Mouse (Mus musculus) granulocyte monocyte progenitor cell, adult 5-6 weeks (primary cell): ENCODE data around the gene Cmtm3. TPM values are rescaled to one million over a fixed set of nuclear protein-coding genes. Genes with fewer than 3 reads are reported as not detected.

Experiments
- ATAC-seq: replicated peaks from 2 replicates; pipeline ENCODE4 v1.8.0; 2016; ENCODE audit warnings: mild to moderate bottlenecking, moderate TSS enrichment, inconsistent platforms; ENCODE audit not compliant: poor library complexity, severe bottlenecking
- total RNA-seq, 2 experiments: library from RNA; stranded (forward) in 1 of 2; stranded (reverse) in 1 of 2; fragments of 200-712, 200-1000 nt in 1 of 2; fragments of >200 nt in 1 of 2; fragmentation: Nextera tagmentation in 1 of 2; gene quantifications; 2 replicates each; pipeline ENCODE4 v1.2.3; 2014 to 2017

The Cmtm3 gene
- total RNA-seq, 2 experiments from 2014 or later: 18.6 to 37.4 TPM

- peak; percentile 52 for ATAC-seq
These were observed 1.9 kb downstream of the Cmtm3 start for GRCm38 (mm10) chr8:104341106-104341561.

DNA sequence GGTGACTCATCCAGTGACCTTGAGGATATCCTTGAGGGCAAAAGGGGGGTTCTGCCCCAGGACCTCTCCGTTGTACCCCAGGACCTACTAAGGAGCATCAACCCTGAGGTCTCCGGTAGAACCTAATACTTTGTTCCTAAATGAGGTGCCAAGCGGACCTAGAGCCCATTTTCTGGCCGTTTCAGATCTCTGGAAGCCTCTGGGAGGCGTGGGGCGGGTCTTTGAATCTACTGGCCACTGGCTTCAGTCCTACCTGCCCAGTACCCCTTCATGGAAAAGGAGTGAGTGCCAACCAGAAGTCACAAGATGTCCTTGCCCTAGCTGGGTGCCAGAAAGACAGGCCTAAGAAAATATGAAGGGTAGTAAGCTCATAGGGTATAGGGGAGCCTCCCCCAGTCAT, 2.5 kb downstream of the Cmtm3 start:
- no peak for ATAC-seq

DNA sequence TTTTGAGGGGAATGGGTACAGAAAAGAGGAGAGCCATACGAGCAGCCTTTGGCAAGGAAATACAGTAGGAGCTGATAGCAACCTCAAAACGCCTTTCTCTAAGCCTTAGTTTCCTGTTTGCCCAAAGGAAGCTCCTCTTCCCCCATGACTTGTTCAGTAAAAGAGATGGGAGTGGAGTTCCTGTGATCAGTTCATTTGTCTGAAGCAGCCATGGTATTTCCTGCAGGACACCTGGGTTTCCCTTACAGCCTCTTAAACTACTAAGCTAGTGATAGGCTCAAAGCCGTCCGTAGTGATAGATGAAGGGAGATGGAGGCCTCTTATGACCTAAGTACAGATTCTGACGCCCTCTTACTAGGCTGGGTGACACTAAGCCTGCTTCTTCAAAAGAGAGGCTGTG, 3.2 kb downstream of the Cmtm3 start:
- no peak for ATAC-seq

- peak; percentile 24 for ATAC-seq
These were observed 4.7 kb downstream of the Cmtm3 start for GRCm38 (mm10) chr8:104343957-104344356.

DNA sequence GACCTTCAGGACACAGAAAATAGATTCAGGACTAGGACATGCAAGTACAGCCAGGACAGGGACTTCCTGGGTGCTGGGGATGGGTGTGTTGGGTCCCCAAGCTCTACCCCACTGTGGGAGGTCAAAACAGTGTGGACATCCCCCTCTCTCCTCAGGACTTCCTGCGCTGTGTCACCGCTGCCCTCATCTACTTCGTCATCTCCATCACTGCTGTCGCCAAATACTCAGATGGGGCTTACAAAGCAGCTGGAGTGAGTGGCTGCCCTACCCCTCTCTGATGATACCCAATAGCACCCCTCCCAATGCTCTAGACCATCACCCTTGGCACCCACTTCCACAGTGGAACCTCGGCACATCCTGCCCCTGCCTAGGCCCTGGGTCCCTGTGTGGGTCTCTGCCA, 5.4 kb downstream of the Cmtm3 start:
- no peak for ATAC-seq

DNA sequence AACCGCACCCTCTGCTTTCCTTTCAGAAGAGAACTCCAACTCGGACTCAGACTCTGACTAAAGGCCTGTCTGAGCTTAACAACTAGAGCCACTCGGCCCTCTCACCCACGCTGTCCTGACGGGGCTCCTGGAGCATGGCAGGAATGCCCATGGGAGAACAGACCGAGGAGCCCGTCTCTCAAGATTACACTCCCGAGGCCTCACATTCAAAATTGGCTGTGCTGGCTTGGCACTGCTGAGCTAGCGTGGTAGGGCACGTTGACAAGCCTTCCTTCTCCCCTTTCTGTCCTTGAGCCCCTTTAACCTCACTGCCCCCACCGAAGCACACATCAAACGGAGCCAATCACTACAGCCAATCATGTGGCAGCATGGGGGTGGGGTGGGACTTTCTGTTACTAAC, 7.5 kb downstream of the Cmtm3 start:
- no peak for ATAC-seq

GRCm38 (mm10) chr8:104348971-104349370, 9.8 kb downstream of the Cmtm3 start:
- no peak for ATAC-seq

- no peak for ATAC-seq
These were observed 10.8 kb downstream of the Cmtm3 start for GRCm38 (mm10) chr8:104350047-104350446.

GRCm38 (mm10) chr8:104353186-104353585, 14.0 kb downstream of the Cmtm3 start:
- peak; percentile 75 for ATAC-seq

DNA sequence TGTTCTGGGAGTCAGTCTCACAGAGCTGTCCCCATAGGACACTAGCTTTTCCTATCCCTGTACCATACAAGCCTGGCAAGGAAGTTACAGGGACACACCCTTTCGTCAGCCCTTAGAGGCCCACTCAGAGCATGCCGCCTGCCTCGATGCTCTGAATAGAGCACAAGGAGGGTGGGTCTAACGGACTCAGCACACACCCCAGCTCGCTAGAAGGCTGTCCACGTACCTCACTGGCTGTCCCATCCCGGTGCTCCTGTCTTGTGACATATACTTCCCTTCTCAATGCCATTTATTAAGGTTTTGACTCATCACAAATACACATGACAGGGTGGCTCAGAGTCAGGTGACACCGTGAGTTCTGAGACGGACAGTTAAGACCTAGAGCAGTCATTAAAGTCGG, 15.3 kb downstream of the Cmtm3 start:
- no peak for ATAC-seq

- ATAC-seq: no peak
These were observed 19.4 kb downstream of the Cmtm3 start for GRCm38 (mm10) chr8:104358637-104359036.

DNA sequence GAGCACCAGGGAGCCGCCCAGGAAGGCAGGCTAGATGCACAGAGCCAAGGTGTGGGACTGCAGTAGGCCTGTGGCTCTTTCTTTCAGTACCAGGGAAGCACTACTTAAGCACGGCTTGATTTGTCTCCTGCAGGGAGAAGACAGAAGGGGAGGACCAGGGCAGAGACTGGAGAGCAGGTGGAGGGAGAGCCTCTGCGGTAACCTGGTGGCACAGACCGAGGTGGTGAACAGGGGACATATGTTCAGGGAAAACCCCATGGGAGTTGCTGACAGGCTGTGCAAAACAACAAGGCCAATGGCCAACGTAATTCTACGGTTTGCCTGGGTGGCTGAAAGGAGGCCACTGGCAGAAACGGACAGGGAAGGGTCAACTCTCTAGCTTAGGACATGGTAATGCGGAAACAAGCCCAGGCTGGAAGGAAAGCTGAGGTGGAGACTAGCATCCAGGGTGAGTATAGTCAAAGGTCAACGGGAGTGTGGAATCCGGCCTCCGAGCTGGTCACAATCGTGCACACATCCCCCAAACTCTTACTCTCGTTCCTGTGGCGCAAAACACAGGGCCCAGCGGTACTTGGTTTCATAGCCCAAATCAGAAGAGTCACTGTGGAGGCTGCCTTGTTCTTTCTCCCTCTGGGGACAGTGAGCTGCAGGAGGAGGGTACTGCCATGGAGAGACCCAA, 20.7 kb downstream of the Cmtm3 start:
- no peak for ATAC-seq

- no peak for ATAC-seq
These were observed 26.5 kb downstream of the Cmtm3 start for GRCm38 (mm10) chr8:104365695-104366094.

DNA sequence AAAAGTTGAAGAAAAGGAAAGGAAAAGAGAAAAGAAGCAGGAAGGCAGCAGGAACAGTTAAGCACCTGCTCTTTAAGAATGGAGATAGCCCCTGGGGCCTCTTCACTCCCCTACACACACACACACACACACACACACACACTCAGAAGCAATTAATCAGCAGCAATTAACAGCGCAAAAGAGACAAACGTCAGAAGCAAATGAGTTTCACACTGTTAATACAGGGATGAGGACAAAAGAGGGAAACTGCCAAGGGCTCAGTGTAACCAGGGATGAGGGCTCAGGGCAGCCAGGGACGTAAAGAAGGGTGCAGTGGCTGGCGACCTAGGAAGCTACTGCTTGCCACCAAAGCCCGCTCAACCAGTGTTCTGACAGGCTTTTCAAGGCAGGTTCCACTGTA, 28.2 kb downstream of the Cmtm3 start:
- ATAC-seq: no peak

GRCm38 (mm10) chr8:104369591-104369990, 30.4 kb downstream of the Cmtm3 start:
- no peak for ATAC-seq

GRCm38 (mm10) chr8:104370071-104370470, 30.9 kb downstream of the Cmtm3 start:
- no peak for ATAC-seq

GRCm38 (mm10) chr8:104371121-104371520, 31.9 kb downstream of the Cmtm3 start:
- ATAC-seq: no peak

GRCm38 (mm10) chr8:104373779-104374178, 34.6 kb downstream of the Cmtm3 start:
- ATAC-seq: peak; percentile 37; the same call in 1 of the 2 replicates

DNA sequence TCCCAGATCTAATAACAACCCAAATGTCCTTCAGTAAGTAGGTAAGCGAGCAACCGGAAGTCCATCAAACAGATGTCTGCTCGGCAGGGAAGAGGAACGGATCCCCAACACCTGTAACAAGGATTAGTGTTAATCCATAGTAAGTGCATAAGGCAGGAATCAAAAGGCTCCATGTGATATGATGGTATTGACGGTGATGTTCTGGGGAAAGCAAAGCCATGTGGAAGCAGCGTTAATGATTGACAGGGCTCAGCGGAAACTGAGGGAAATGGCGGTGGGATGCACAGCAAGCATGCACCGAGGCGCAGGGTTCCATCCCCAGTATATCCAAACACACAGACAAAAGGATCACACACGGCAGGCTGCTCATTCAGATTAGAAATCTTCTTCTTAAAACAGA, 35.1 kb downstream of the Cmtm3 start:
- no peak for ATAC-seq

DNA sequence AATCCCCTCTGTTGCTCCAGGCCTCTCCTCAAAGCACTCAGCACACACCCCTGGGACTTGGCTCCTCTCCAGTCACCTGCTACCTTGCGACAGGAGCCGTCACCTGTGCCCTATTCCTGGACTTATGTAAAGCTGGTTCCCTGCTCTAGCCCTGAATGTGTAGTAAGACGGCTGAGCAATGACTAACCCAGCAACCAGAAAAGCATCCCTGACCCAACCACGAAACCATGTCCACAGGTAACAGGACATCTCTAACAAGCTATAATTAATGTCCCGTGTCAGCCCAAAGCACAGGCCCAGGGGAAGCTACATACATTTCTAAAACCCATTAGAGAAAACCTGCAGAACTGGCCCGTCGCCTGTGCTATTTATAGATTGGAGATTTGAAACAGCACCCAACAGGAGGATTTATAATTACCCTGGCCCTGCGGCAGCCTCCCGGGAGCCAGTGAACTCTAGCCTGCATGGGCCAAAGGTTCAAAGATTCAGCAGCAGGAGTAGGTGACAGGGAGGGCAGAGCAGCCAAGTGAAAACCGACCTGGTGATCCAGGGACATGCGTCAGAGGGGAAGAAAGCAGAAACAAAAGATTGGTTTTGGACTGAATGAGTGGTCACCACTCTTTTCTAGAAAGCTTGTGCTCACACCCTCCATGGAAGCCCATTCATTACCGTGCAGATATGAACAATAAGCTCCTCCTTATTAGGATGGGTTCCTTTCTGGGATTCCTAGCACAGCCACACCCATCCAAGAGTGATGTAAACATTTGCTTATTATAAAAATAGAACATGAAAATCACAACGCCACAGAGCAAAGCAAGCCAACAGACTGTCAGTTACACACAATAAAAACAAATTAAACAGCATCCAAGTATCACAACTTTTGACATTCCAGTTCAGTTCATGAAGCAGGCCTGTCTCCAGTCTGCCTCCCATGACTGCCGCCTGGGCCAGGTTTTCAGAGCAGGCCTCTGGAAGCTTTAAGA, 35.9 kb downstream of the Cmtm3 start:
- no peak for ATAC-seq

GRCm38 (mm10) chr8:104375959-104376358, 36.7 kb downstream of the Cmtm3 start:
- ATAC-seq: no peak
